Mouse (Mus musculus) myocyte (in vitro differentiated cells): ENCODE measurements around the gene Cwc15.

Source experiments
- CEBPB ChIP-seq: IDR thresholded peaks from 2 replicates; pipeline ENCODE4 v1.6.1; 2011; ENCODE audit warnings: mild to moderate bottlenecking, moderate library complexity; ENCODE audit not compliant: poor library complexity, insufficient read depth, severe bottlenecking
- MAX ChIP-seq: IDR thresholded peaks from one replicate; pipeline ENCODE4 v1.6.1; 2011; ENCODE audit warnings: low read depth, mild to moderate bottlenecking, control low read depth
- POLR2A ChIP-seq: IDR thresholded peaks from one replicate; pipeline ENCODE4 v1.6.1; 2011; ENCODE audit warnings: low read depth, mild to moderate bottlenecking, control low read depth, moderate library complexity; ENCODE audit not compliant: insufficient read length
- POLR2AphosphoS2 ChIP-seq: IDR thresholded peaks from one replicate; pipeline ENCODE4 v1.6.1; 2011; ENCODE audit warnings: low read depth, control low read depth; ENCODE audit not compliant: insufficient read length
- REST ChIP-seq: IDR thresholded peaks from one replicate; pipeline ENCODE4 v1.6.1; 2011; ENCODE audit warnings: mild to moderate bottlenecking, control low read depth, moderate library complexity; ENCODE audit not compliant: insufficient read depth, insufficient read length
- TCF12 ChIP-seq: IDR thresholded peaks from one replicate; pipeline ENCODE4 v1.6.1; 2011; ENCODE audit warnings: mild to moderate bottlenecking, control low read depth; ENCODE audit not compliant: poor library complexity, insufficient read depth, severe bottlenecking
- USF1 ChIP-seq: IDR thresholded peaks from one replicate; pipeline ENCODE4 v1.6.1; 2011; ENCODE audit warnings: low read depth, mild to moderate bottlenecking, control low read depth, moderate library complexity

- no peak for TF ChIP-seq POLR2A
- TF ChIP-seq USF1, result no peak
- no peak for TF ChIP-seq CEBPB
- no peak for TF ChIP-seq TCF12
- TF ChIP-seq MAX, result no peak
- TF ChIP-seq REST, result no peak
- TF ChIP-seq POLR2AphosphoS2, result no peak
Measured at GRCm38 (mm10) chr9:14532283-14532682, 31.9 kb downstream of the Cwc15 start.
